Mouse (Mus musculus): ENCODE data around the gene Prkch. TPM values are rescaled to one million over a fixed set of nuclear protein-coding genes. Genes with fewer than 3 reads are reported as not detected.
A peak's percentile ranks its signal among the peaks of the same experiment; 100 is the strongest.

The Prkch gene
- polyA plus RNA-seq, 1 experiment from 2014 or later = 5.6 TPM

GRCm38 (mm10) chr12:73671540-73671939 lies 86.9 kb downstream of the Prkch start:
- Histone ChIP-seq H3K27me3 (no peaks in the 10 kb centered on the region), H3K36me3 (no peaks in the 10 kb centered on the region), H3K4me1 (replicated peaks) (peaks cover 34% of the 10 kb centered on the region), H3K27ac (no peak overlapping the region; the same call in 1 of the 2 replicates), H3K4me2 (no peak overlapping the region), H3K4me3 (no peak overlapping the region), H3K9ac (no peak overlapping the region), H3K9me3 (no peaks in the 10 kb centered on the region)
- 40% methylated on average over 3 of the region's 3 CpGs for WGBS
- no peak for ATAC-seq (ENCODE audit: low FRiP score)

GRCm38 (mm10) chr12:73672007-73672406 lies 87.4 kb downstream of the Prkch start:
- H3K27me3 ChIP-seq = no peaks in the 10 kb centered on the region
- H3K27ac ChIP-seq = no peak overlapping the region; the same call in 1 of the 2 replicates
- WGBS = 39% methylated on average over 4 of the region's 4 CpGs
- H3K4me2 ChIP-seq = no peak overlapping the region
- ATAC-seq (ENCODE audit: low FRiP score) = 0 out of 2 replicates have a peak, but pooled peaks have one; percentile 69
- no peak overlapping the region for H3K4me3 ChIP-seq
- H3K36me3 ChIP-seq = no peaks in the 10 kb centered on the region
- H3K9ac ChIP-seq = no peak overlapping the region
- H3K4me1 ChIP-seq (replicated peaks) = peaks cover 34% of the 10 kb centered on the region
- no peaks in the 10 kb centered on the region for H3K9me3 ChIP-seq

GRCm38 (mm10) chr12:73673783-73674182 lies 89.2 kb downstream of the Prkch start:
- H3K27ac ChIP-seq = no peak overlapping the region
- 74% methylated on average over 7 of the region's 7 CpGs for WGBS
- H3K4me1 ChIP-seq (replicated peaks) = peaks cover 34% of the 10 kb centered on the region
- H3K4me2 ChIP-seq = no peak overlapping the region
- H3K4me3 ChIP-seq = no peak overlapping the region
- H3K36me3 ChIP-seq = no peaks in the 10 kb centered on the region
- no peaks in the 10 kb centered on the region for H3K27me3 ChIP-seq
- no peaks in the 10 kb centered on the region for H3K9me3 ChIP-seq
- no peak for ATAC-seq (ENCODE audit: low FRiP score)
- no peak overlapping the region for H3K9ac ChIP-seq

- no peak for ATAC-seq (ENCODE audit: low FRiP score)
- peaks cover 34% of the 10 kb centered on the region for H3K4me1 ChIP-seq (replicated peaks)
- H3K4me2 ChIP-seq = no peak overlapping the region
- 55% methylated on average over 4 of the region's 4 CpGs for WGBS
- no peaks in the 10 kb centered on the region for H3K36me3 ChIP-seq
- no peaks in the 10 kb centered on the region for H3K27me3 ChIP-seq
- H3K9me3 ChIP-seq = no peaks in the 10 kb centered on the region
- no peak overlapping the region for H3K9ac ChIP-seq
- no peak overlapping the region for H3K4me3 ChIP-seq
- no peak overlapping the region for H3K27ac ChIP-seq
Observed at GRCm38 (mm10) chr12:73675212-73675611, 90.6 kb downstream of the Prkch start.

- no peak overlapping the region for H3K4me2 ChIP-seq
- no peaks in the 10 kb centered on the region for H3K36me3 ChIP-seq
- peaks cover 6% of the 10 kb centered on the region for H3K4me1 ChIP-seq (replicated peaks)
- no peaks in the 10 kb centered on the region for H3K27me3 ChIP-seq
- 25% methylated on average over 7 of the region's 7 CpGs for WGBS
- no peaks in the 10 kb centered on the region for H3K9me3 ChIP-seq
- ATAC-seq (ENCODE audit: low FRiP score) = no peak
- no peak overlapping the region for H3K9ac ChIP-seq
- no peak overlapping the region for H3K27ac ChIP-seq
- H3K4me3 ChIP-seq = no peak overlapping the region
Observed at GRCm38 (mm10) chr12:73679400-73679801, 94.8 kb downstream of the Prkch start.

GRCm38 (mm10) chr12:73682921-73683346 lies 98.3 kb downstream of the Prkch start:
- Histone ChIP-seq H3K9ac (no peak overlapping the region), H3K4me2 (no peak overlapping the region), H3K4me1 (replicated peaks) (peaks cover 8% of the 10 kb centered on the region), H3K36me3 (no peaks in the 10 kb centered on the region), H3K9me3 (no peaks in the 10 kb centered on the region), H3K4me3 (no peak overlapping the region), H3K27ac (no peak overlapping the region), H3K27me3 (no peaks in the 10 kb centered on the region)
- ATAC-seq (ENCODE audit: low FRiP score) = no peak
- WGBS = 70% methylated on average over 7 of the region's 7 CpGs

GRCm38 (mm10) chr12:73685875-73686274 lies 101.3 kb downstream of the Prkch start:
- no peak overlapping the region for H3K9ac ChIP-seq
- H3K36me3 ChIP-seq = no peaks in the 10 kb centered on the region
- no peaks in the 10 kb centered on the region for H3K9me3 ChIP-seq
- H3K4me2 ChIP-seq = no peak overlapping the region
- H3K27me3 ChIP-seq = no peaks in the 10 kb centered on the region
- H3K4me1 ChIP-seq (replicated peaks) = peaks cover 8% of the 10 kb centered on the region
- 63% methylated on average over 13 of the region's 13 CpGs for WGBS
- no peak overlapping the region for H3K4me3 ChIP-seq
- H3K27ac ChIP-seq = no peak overlapping the region
- no peak for ATAC-seq (ENCODE audit: low FRiP score)

- Histone ChIP-seq H3K9ac (no peak overlapping the region), H3K4me2 (no peak overlapping the region), H3K36me3 (no peaks in the 10 kb centered on the region), H3K4me1 (replicated peaks) (peaks cover 8% of the 10 kb centered on the region), H3K9me3 (no peaks in the 10 kb centered on the region), H3K27ac (no peak overlapping the region), H3K27me3 (no peaks in the 10 kb centered on the region), H3K4me3 (no peak overlapping the region)
- WGBS = 96% methylated on average over 5 of the region's 5 CpGs
- no peak for ATAC-seq (ENCODE audit: low FRiP score)
Observed at GRCm38 (mm10) chr12:73686456-73686855, 101.9 kb downstream of the Prkch start.

- H3K4me3 ChIP-seq = no peak overlapping the region
- H3K9me3 ChIP-seq = no peaks in the 10 kb centered on the region
- no peaks in the 10 kb centered on the region for H3K36me3 ChIP-seq
- no peak overlapping the region for H3K9ac ChIP-seq
- 85% methylated on average over 20 of the region's 20 CpGs for WGBS
- no peaks in the 10 kb centered on the region for H3K27me3 ChIP-seq
- ATAC-seq (ENCODE audit: low FRiP score) = no peak
- H3K27ac ChIP-seq = peak overlapping the region; percentile 45; the same call in 1 of the 2 replicates
- no peak overlapping the region for H3K4me2 ChIP-seq
- peaks cover 8% of the 10 kb centered on the region for H3K4me1 ChIP-seq (replicated peaks)
Observed at GRCm38 (mm10) chr12:73687077-73688035, 102.8 kb downstream of the Prkch start.

- H3K9ac ChIP-seq = no peak overlapping the region
- 22% methylated on average over 4 of the region's 4 CpGs for WGBS
Observed at GRCm38 (mm10) chr12:73692321-73692720, 107.7 kb downstream of the Prkch start.

GRCm38 (mm10) chr12:73693347-73693746 lies 108.8 kb downstream of the Prkch start:
- H3K4me2 ChIP-seq = no peak overlapping the region
- ATAC-seq (ENCODE audit: low FRiP score) = peak; percentile 63
- no peaks in the 10 kb centered on the region; the same call in 1 of the 2 replicates for H3K4me1 ChIP-seq (replicated peaks)
- H3K9me3 ChIP-seq = no peaks in the 10 kb centered on the region
- no peaks in the 10 kb centered on the region for H3K36me3 ChIP-seq
- H3K9ac ChIP-seq = no peak overlapping the region
- H3K27ac ChIP-seq = no peak overlapping the region
- WGBS = 19% methylated on average over 4 of the region's 4 CpGs
- H3K27me3 ChIP-seq = no peaks in the 10 kb centered on the region
- H3K4me3 ChIP-seq = no peak overlapping the region

More at GRCm38 (mm10) chr12:73692321-73692720, 107.7 kb downstream of the Prkch start:
- no peak overlapping the region for H3K4me3 ChIP-seq
- H3K9me3 ChIP-seq = no peaks in the 10 kb centered on the region
- H3K27me3 ChIP-seq = no peaks in the 10 kb centered on the region
- H3K4me1 ChIP-seq (replicated peaks) = peaks cover 7% of the 10 kb centered on the region
- H3K36me3 ChIP-seq = no peaks in the 10 kb centered on the region
- H3K4me2 ChIP-seq = no peak overlapping the region
- no peak overlapping the region for H3K27ac ChIP-seq
- no peak for ATAC-seq (ENCODE audit: low FRiP score)

GRCm38 (mm10) chr12:73694690-73695089 lies 110.1 kb downstream of the Prkch start:
- Histone ChIP-seq H3K4me2 (no peak overlapping the region), H3K9me3 (no peaks in the 10 kb centered on the region), H3K4me1 (replicated peaks) (peaks cover 11% of the 10 kb centered on the region), H3K27me3 (no peaks in the 10 kb centered on the region), H3K36me3 (no peaks in the 10 kb centered on the region), H3K9ac (no peak overlapping the region), H3K27ac (no peak overlapping the region), H3K4me3 (no peak overlapping the region)
- no peak for ATAC-seq (ENCODE audit: low FRiP score)
- WGBS = 83% methylated on average over 13 of the region's 13 CpGs

- Histone ChIP-seq H3K4me3 (no peak overlapping the region), H3K27ac (no peak overlapping the region), H3K4me1 (replicated peaks) (peaks cover 15% of the 10 kb centered on the region), H3K4me2 (no peak overlapping the region), H3K27me3 (no peaks in the 10 kb centered on the region), H3K36me3 (no peaks in the 10 kb centered on the region), H3K9ac (no peak overlapping the region), H3K9me3 (no peaks in the 10 kb centered on the region)
- WGBS = 81% methylated on average over 16 of the region's 16 CpGs
- no peak for ATAC-seq (ENCODE audit: low FRiP score)
Observed at GRCm38 (mm10) chr12:73695110-73695509, 110.5 kb downstream of the Prkch start.

Data from hindbrain, embryonic 13.5 days (tissue).